Mouse (Mus musculus) cortical plate, adult 2 months (tissue): ENCODE measurements around the gene Cplane1.

Experiments
- CTCF ChIP-seq: fragments of 200-500 bp; IDR thresholded peaks from 2 replicates; pipeline ENCODE4 v1.5.1; 2011; ENCODE audit warnings: mild to moderate bottlenecking, control low read depth, low read length; ENCODE audit not compliant: insufficient read depth; ENCODE audit errors: extremely low read depth
- POLR2A ChIP-seq: fragments of 200-500 bp; IDR thresholded peaks from 2 replicates; pipeline ENCODE4 v1.6.1; 2011; ENCODE audit warnings: mild to moderate bottlenecking, low read length, control low read depth; ENCODE audit not compliant: insufficient read depth; ENCODE audit errors: extremely low read depth

DNA sequence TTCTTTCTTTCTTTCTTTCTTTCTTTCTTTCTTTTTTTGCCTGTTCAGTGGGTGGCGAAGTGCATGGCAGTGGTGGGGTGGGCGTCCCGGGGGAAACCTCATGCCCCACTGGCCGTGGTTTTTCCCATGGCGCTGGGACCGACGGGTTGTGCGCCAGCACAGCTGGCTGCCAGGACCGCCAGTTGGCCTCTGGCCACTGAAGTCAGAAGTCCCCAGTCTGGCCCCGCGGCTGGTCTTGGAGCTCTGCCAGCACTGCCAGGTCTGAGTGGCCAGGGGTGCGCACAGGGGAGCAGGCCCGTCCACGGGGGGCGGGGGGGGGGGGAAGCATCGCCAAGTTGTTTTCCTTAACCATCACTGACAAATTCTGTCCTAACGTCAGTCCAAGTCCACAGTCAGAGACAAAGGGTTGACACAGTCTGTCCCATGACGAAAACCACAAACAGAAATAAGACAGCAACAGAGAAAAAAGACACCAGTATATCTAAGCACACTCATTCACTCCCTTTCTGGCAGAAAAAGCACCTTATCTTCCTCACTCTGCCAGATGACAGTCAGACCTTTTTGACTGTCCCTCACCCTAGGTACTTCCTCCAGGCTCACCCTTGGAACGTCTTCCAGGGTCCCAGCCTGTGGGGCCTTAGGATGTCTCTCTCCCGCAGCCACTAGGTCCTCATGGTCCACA, 111.2 kb downstream of the Cplane1 start:
- TF ChIP-seq CTCF (no peak), POLR2A (no peak)
